Mouse (Mus musculus): Measurements from ENCODE around the gene Tipin. TPM values are rescaled to one million over a fixed set of nuclear protein-coding genes. Genes with fewer than 3 reads are reported as not detected.

The Tipin gene
- polyA plus RNA-seq, 1 experiment from 2014 or later: 174 TPM

DNA sequence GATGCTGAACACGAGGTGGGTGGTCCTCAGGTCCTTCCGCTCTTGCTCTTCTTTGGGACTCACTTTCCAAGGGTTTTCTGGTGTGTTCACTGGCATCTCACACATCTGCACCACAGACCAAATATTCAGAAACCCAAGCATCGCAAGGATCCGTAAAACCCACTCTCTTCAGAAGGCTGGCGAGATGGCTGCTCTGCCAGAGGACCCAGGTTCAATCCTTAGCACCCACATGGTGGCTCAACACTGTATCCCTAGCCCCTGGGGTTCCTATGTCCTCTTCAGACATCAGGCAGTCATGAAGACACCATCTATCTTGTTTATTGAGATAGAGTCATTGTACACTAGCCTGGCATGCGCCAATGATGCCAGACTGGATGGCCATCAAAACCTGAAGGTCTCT is 33.3 kb downstream of the Tipin start:
- DNase-seq (ENCODE audit: low spot score) (no peak), ATAC-seq (no peak)
- WGBS: 94% methylated on average over 6 of the region's 6 CpGs
- no peak overlapping the region for H3K9ac ChIP-seq (ENCODE audit: low read length)
- H3K4me2 ChIP-seq (ENCODE audit: low read length): no peak overlapping the region
- no peak overlapping the region for H3K27ac ChIP-seq (ENCODE audit: low read depth, low read length)
- H3K27me3 ChIP-seq (replicated peaks; ENCODE audit: control insufficient read depth, insufficient read depth, low read length): no peaks in the 10 kb centered on the region
- no peaks in the 10 kb centered on the region for H3K9me3 ChIP-seq (replicated peaks; ENCODE audit: control insufficient read depth, low read length)
- no peaks in the 10 kb centered on the region for H3K4me1 ChIP-seq (ENCODE audit: control insufficient read depth, insufficient read depth, low read length)
- H3K36me3 ChIP-seq (ENCODE audit: control insufficient read depth, insufficient read depth, low read length): peaks cover 57% of the 10 kb centered on the region
- H3K4me3 ChIP-seq (ENCODE audit: low read depth, low read length): no peak overlapping the region

DNA sequence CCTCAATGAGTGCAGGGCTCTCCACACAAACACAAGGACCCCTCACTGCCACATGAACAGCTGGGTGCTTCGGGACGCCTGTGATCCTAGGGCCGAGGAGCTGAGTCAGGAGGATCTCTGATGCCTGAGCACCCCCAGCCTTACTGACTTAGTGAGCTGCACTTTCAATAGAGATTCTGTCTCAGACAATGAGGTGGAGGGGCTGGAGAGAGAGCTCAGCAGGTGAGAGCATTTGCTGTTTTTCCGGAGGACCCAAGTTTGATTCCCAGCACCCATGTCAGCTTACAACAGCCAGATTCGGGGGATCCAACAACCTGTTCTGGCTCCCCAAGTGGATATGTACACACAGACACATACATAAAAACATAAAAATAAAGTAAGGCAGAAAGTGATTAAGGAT is 35.6 kb downstream of the Tipin start:
- WGBS: 98% methylated on average over 5 of the region's 5 CpGs
- peaks cover 63% of the 10 kb centered on the region for H3K36me3 ChIP-seq (ENCODE audit: control insufficient read depth, insufficient read depth, low read length)
- DNase-seq (ENCODE audit: low spot score) (no peak), ATAC-seq (no peak)
- no peak overlapping the region for H3K4me2 ChIP-seq (ENCODE audit: low read length)
- H3K27ac ChIP-seq (ENCODE audit: low read depth, low read length): no peak overlapping the region
- no peak overlapping the region for H3K4me3 ChIP-seq (ENCODE audit: low read depth, low read length)
- no peaks in the 10 kb centered on the region for H3K27me3 ChIP-seq (replicated peaks; ENCODE audit: control insufficient read depth, insufficient read depth, low read length)
- H3K9ac ChIP-seq (ENCODE audit: low read length): no peak overlapping the region
- H3K4me1 ChIP-seq (ENCODE audit: control insufficient read depth, insufficient read depth, low read length): no peaks in the 10 kb centered on the region
- H3K9me3 ChIP-seq (replicated peaks; ENCODE audit: control insufficient read depth, low read length): no peaks in the 10 kb centered on the region

DNA sequence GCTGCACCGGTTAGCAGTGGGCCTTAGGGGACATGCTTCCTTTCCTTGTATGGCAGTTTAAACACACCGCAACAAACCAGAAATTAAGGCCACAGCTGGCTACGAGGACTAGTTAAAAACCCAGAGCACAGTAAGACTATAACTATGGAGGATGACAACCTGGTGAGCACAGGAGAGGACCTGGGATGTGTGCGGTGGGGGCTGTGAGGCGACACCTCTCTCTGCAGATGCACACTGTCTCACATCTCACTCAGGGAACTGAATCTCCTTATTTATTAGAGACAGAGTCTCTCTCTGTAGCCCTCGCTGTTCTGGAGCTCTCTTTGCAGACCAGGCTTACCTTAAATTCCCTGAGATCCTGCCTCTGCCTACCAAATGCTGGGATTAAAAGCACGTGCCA is 42.6 kb downstream of the Tipin start:
- H3K4me1 ChIP-seq (ENCODE audit: control insufficient read depth, insufficient read depth, low read length): no peaks in the 10 kb centered on the region
- no peak overlapping the region for H3K27ac ChIP-seq (ENCODE audit: low read depth, low read length)
- DNase-seq (ENCODE audit: low spot score): no peak
- H3K27me3 ChIP-seq (replicated peaks; ENCODE audit: control insufficient read depth, insufficient read depth, low read length): no peaks in the 10 kb centered on the region
- ATAC-seq: no peak
- no peaks in the 10 kb centered on the region for H3K9me3 ChIP-seq (replicated peaks; ENCODE audit: control insufficient read depth, low read length)
- no peak overlapping the region for H3K4me3 ChIP-seq (ENCODE audit: low read depth, low read length)
- 94% methylated on average over 7 of the region's 7 CpGs for WGBS
- no peak overlapping the region for H3K9ac ChIP-seq (ENCODE audit: low read length)
- H3K36me3 ChIP-seq (ENCODE audit: control insufficient read depth, insufficient read depth, low read length): peaks cover 77% of the 10 kb centered on the region
- no peak overlapping the region for H3K4me2 ChIP-seq (ENCODE audit: low read length)

DNA sequence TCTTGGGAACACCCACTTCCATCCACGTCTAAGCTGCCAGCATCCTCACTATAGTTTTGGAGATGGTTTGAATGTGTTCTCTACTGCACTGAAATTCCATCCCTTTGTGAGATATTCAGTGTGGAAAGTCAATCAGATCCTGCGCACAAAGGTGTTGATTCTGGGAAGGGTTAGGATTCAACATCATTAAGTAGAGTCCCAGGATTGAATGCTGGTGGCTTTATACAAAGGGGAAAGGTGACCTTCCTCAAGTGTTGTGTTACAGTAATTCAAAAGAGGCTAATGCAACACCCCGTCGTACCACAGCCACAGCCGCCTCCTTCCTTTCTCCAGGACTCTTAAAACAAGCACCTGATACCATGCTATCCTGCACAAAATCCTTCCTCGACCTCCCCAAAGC is 54.4 kb downstream of the Tipin start:
- Histone ChIP-seq H3K27ac (ENCODE audit: low read depth, low read length) (no peak overlapping the region), H3K27me3 (replicated peaks; ENCODE audit: control insufficient read depth, insufficient read depth, low read length) (no peaks in the 10 kb centered on the region), H3K36me3 (ENCODE audit: control insufficient read depth, insufficient read depth, low read length) (peaks cover 28% of the 10 kb centered on the region; the same call in 1 of the 2 replicates), H3K4me3 (ENCODE audit: low read depth, low read length) (no peak overlapping the region), H3K4me2 (ENCODE audit: low read length) (no peak overlapping the region), H3K9me3 (replicated peaks; ENCODE audit: control insufficient read depth, low read length) (no peaks in the 10 kb centered on the region), H3K4me1 (ENCODE audit: control insufficient read depth, insufficient read depth, low read length) (peaks cover 4% of the 10 kb centered on the region; the same call in 1 of the 2 replicates), H3K9ac (ENCODE audit: low read length) (no peak overlapping the region)
- DNase-seq (ENCODE audit: low spot score): no peak
- WGBS: 90% methylated on average over 6 of the region's 6 CpGs
- ATAC-seq: no peak

DNA sequence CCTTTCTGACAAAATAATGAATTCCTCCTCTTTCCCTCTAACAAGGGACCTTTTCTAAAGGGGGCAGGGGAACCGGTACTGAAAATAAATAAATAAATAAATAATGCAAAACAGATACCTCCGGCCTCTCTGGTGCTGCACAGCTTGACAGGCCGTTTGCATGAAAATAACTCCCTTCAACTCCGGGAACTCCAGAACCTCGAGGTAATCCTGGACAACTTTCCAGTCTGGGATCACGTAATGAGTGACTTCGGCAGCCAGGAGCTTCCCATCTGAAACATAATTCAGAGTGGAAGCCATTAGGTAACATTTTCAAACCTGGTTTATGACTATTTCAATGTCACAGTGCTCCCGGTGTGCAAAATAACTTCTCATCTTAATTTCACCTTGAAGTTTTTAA is 58.0 kb downstream of the Tipin start:
- H3K9me3 ChIP-seq (replicated peaks; ENCODE audit: control insufficient read depth, low read length): no peaks in the 10 kb centered on the region
- no peak overlapping the region for H3K27ac ChIP-seq (ENCODE audit: low read depth, low read length)
- DNase-seq (ENCODE audit: low spot score) (no peak), ATAC-seq (no peak)
- peak overlapping the region; percentile 82 for H3K4me2 ChIP-seq (ENCODE audit: low read length)
- WGBS: 30% methylated on average over 8 of the region's 8 CpGs
- H3K27me3 ChIP-seq (replicated peaks; ENCODE audit: control insufficient read depth, insufficient read depth, low read length): no peaks in the 10 kb centered on the region
- H3K36me3 ChIP-seq (ENCODE audit: control insufficient read depth, insufficient read depth, low read length): peaks cover 21% of the 10 kb centered on the region; the same call in 1 of the 2 replicates
- H3K4me1 ChIP-seq (ENCODE audit: control insufficient read depth, insufficient read depth, low read length): peaks cover 4% of the 10 kb centered on the region; the same call in 1 of the 2 replicates
- H3K9ac ChIP-seq (ENCODE audit: low read length): no peak overlapping the region
- no peak overlapping the region for H3K4me3 ChIP-seq (ENCODE audit: low read depth, low read length)

DNA sequence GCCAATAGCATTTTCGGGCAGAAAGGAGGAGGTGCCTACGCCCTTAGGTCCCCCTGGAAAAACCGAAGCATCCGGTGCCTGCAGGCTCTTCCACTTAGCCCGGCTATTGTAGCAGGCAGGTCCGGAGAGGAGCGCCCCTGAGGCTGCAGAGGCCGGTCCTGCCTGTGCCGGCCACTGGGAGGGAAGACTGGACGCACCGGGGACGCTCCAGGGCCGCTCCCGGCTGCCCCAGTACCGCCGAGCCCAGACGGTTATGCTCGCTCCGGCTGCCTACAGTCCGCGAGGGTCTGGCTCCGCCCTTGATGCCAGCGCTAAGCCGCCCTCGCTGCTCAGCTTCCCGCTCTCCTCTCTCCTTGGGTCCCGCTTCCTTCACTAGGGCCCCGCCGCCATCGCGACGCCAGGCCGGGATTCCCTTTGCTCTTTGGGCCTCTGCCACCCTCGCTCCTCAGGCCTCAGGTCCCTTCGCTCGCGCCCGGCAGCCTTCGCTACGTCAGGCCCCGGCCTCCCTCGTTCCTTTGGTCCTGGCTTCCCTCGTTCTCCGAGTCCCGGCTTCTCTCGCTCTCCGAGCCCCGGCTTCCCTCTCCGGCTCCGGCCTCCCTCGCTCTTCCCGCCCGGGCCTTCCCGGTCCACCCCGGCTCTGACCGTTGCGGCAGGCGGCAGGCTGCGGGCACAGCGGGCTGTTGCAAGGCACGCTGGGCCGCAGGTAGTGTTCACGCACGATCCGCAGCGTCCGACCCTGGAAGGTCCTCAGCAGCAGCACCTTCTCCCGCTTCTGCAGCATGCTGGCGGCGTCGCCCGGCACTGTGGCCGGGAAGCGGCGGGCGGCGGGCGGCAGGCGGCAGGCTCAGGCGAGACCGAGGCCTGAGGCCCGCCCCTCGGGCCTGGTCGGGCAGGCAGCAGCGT is 59.2 kb downstream of the Tipin start:
- ATAC-seq: peak; percentile 94

DNA sequence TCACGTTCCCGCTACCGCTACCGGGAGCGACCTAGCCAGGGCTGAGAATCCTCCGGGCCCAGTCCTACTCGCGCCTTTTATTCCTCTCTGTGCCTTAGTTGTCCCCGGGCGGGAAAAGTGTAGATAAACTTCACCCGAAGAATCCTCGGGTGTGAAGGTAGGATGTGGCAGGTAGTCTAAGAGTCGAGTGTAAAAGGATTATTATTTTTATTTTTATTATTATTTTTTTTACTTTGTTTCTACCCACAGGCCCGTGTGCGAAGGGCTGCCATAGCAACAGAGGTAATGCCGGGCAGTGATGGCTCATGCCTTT is 59.8 kb downstream of the Tipin start, which contains the start of gene Dis3l:
Dis3l (minus strand) TSS at position 35 of the 313 bp plus-strand sequence.
- WGBS: 13% methylated on average over 16 of the region's 16 CpGs
- peak; percentile 14; the same call in 1 of the 2 replicates for ATAC-seq

More for the DNA sequence above, 59.2 kb downstream of the Tipin start:
- Histone ChIP-seq H3K36me3 (ENCODE audit: control insufficient read depth, insufficient read depth, low read length) (peaks cover 20% of the 10 kb centered on the region; the same call in 1 of the 2 replicates), H3K4me1 (ENCODE audit: control insufficient read depth, insufficient read depth, low read length) (peaks cover 4% of the 10 kb centered on the region; the same call in 1 of the 2 replicates), H3K4me3 (ENCODE audit: low read depth, low read length) (peak overlapping the region; percentile 56), H3K27ac (ENCODE audit: low read depth, low read length) (peak overlapping the region; percentile 99), H3K4me2 (ENCODE audit: low read length) (peak overlapping the region; percentile 82), H3K9ac (ENCODE audit: low read length) (peak overlapping the region; percentile 100), H3K27me3 (replicated peaks; ENCODE audit: control insufficient read depth, insufficient read depth, low read length) (no peaks in the 10 kb centered on the region), H3K9me3 (replicated peaks; ENCODE audit: control insufficient read depth, low read length) (no peaks in the 10 kb centered on the region)
- WGBS: under 1% methylated on average over 76 of the region's 85 CpGs
- DNase-seq (ENCODE audit: low spot score): peak; percentile 81

DNA sequence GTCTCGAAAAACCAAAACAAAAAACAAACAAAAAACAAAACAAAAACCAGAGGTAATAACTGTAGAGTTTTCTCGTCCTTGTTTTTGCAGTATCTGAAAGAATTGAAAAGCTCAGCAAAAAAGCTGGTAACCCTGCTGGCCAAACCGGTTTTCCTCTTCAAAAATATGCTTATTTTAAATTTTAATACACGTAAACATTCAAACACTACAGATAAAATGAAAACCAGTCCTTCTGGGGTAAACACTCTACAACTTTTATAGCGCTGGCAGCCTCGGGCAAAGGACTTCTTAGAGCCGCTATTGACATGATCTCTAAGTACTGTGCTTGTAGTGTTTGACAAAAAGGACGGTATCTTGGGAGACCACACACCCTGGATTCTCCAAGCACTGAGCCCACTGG is 60.3 kb downstream of the Tipin start:
- H3K4me3 ChIP-seq (ENCODE audit: low read depth, low read length): peak overlapping the region; percentile 56; the same call in 1 of the 2 replicates
- no peak for ATAC-seq

More for the DNA sequence above, 59.8 kb downstream of the Tipin start, which contains the start of gene Dis3l:
- peak within 1 kb of the TSS; percentile 82 for H3K4me2 ChIP-seq (ENCODE audit: low read length)
- peak within 1 kb of the TSS; percentile 100 for H3K9ac ChIP-seq (ENCODE audit: low read length)
- H3K36me3 ChIP-seq (ENCODE audit: control insufficient read depth, insufficient read depth, low read length): peaks cover 14% of the 10 kb centered on the region; the same call in 1 of the 2 replicates
- H3K4me3 ChIP-seq (ENCODE audit: low read depth, low read length): peak within 1 kb of the TSS; percentile 56
- H3K27ac ChIP-seq (ENCODE audit: low read depth, low read length): peak within 1 kb of the TSS; percentile 99
- DNase-seq (ENCODE audit: low spot score): no peak
- no peaks in the 10 kb centered on the region for H3K27me3 ChIP-seq (replicated peaks; ENCODE audit: control insufficient read depth, insufficient read depth, low read length)
- peaks cover 4% of the 10 kb centered on the region; the same call in 1 of the 2 replicates for H3K4me1 ChIP-seq (ENCODE audit: control insufficient read depth, insufficient read depth, low read length)
- H3K9me3 ChIP-seq (replicated peaks; ENCODE audit: control insufficient read depth, low read length): no peaks in the 10 kb centered on the region

DNA sequence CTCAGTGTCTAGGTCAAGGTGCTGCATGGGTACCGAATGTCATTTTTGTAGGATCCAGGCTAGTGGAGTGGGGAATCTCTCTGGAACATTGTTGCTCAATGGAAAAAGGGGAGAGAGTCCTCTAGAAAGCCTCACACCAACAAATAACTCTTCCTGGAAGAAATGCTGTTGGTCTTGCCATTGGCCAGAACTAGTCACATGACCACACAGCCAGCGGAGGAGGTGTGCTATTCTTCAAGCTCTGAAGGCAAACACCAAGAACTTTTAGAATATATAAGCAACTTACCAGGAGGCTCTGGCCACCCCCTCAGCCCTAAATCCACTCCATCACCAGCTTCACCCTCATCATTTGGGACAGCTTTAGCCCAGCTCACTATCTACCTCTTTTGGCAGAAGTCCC is 62.3 kb downstream of the Tipin start:
- Histone ChIP-seq H3K4me1 (ENCODE audit: control insufficient read depth, insufficient read depth, low read length) (peaks cover 4% of the 10 kb centered on the region; the same call in 1 of the 2 replicates), H3K9me3 (replicated peaks; ENCODE audit: control insufficient read depth, low read length) (no peaks in the 10 kb centered on the region), H3K27ac (ENCODE audit: low read depth, low read length) (no peak overlapping the region), H3K36me3 (ENCODE audit: control insufficient read depth, insufficient read depth, low read length) (no peaks in the 10 kb centered on the region), H3K27me3 (replicated peaks; ENCODE audit: control insufficient read depth, insufficient read depth, low read length) (no peaks in the 10 kb centered on the region), H3K9ac (ENCODE audit: low read length) (no peak overlapping the region), H3K4me3 (ENCODE audit: low read depth, low read length) (no peak overlapping the region), H3K4me2 (ENCODE audit: low read length) (no peak overlapping the region)
- WGBS: 94% methylated on average over 2 of the region's 2 CpGs
- ATAC-seq (no peak), DNase-seq (ENCODE audit: low spot score) (no peak)

More for the DNA sequence above, 60.3 kb downstream of the Tipin start:
- peak overlapping the region; percentile 100; the same call in 1 of the 2 replicates for H3K9ac ChIP-seq (ENCODE audit: low read length)
- H3K4me1 ChIP-seq (ENCODE audit: control insufficient read depth, insufficient read depth, low read length): peaks cover 4% of the 10 kb centered on the region; the same call in 1 of the 2 replicates
- peaks cover 9% of the 10 kb centered on the region; the same call in 1 of the 2 replicates for H3K36me3 ChIP-seq (ENCODE audit: control insufficient read depth, insufficient read depth, low read length)
- H3K9me3 ChIP-seq (replicated peaks; ENCODE audit: control insufficient read depth, low read length): no peaks in the 10 kb centered on the region
- H3K27ac ChIP-seq (ENCODE audit: low read depth, low read length): peak overlapping the region; percentile 99; the same call in 1 of the 2 replicates
- no peaks in the 10 kb centered on the region for H3K27me3 ChIP-seq (replicated peaks; ENCODE audit: control insufficient read depth, insufficient read depth, low read length)
- no peak for DNase-seq (ENCODE audit: low spot score)
- WGBS: 89% methylated on average over 8 of the region's 8 CpGs
- peak overlapping the region; percentile 82 for H3K4me2 ChIP-seq (ENCODE audit: low read length)
